Mouse (Mus musculus) CH12.LX (cell line): ENCODE results near the gene Vwa7. TPM values are rescaled to one million over a fixed set of nuclear protein-coding genes. Genes with fewer than 3 reads are reported as not detected.

ENCODE experiments used
- DNase-seq: peaks from one replicate; pipeline ENCODE4 v3.0.0-alpha.2; 2013; ENCODE audit errors: extremely low read depth
- H3K27ac ChIP-seq: 2 replicates; pipeline ENCODE4 v1.5.1; 2012; ENCODE audit warnings: low read depth, mild to moderate bottlenecking, control low read depth, moderate library complexity; ENCODE audit not compliant: insufficient read depth
- H3K27me3 ChIP-seq: replicated peaks from 2 replicates; pipeline ENCODE3; 2012; ENCODE audit warnings: inconsistent platforms
- H3K36me3 ChIP-seq, 2 experiments: replicated peaks in 1 of 2; 2 replicates each; pipeline versions ENCODE3 to v1.6.1; 2012; ENCODE audit warnings: inconsistent platforms in 1 of 2, low read length in 1 of 2, mild to moderate bottlenecking in 1 of 2, mixed read lengths in 1 of 2, moderate library complexity in 1 of 2; ENCODE audit not compliant: control insufficient read depth in 1 of 2, insufficient read depth in 1 of 2
- H3K4me1 ChIP-seq, 2 experiments: 2 replicates each; pipeline ENCODE4 v1.6.1; 2012; ENCODE audit warnings: inconsistent platforms in 1 of 2, moderate library complexity in 1 of 2; ENCODE audit not compliant: insufficient read depth in 2 of 2, control insufficient read depth in 1 of 2
- H3K4me2 ChIP-seq: 2 replicates; pipeline ENCODE4 v1.6.1; 2012; ENCODE audit warnings: low read depth, mild to moderate bottlenecking, control low read depth; ENCODE audit not compliant: poor library complexity, insufficient read depth, severe bottlenecking
- H3K4me3 ChIP-seq, 3 experiments: fragments of 150-350 bp in 1 of 3; sonication (generic) in 1 of 3; replicated peaks in 1 of 3; 2 replicates each; pipeline versions ENCODE3 to v1.5.1; 2011 to 2012; ENCODE audit warnings: low read depth in 2 of 3, low read length in 2 of 3, mild to moderate bottlenecking in 2 of 3, moderate library complexity in 2 of 3, control low read depth in 1 of 3, improper control_type of control experiment in 1 of 3, inconsistent platforms in 1 of 3, mixed read lengths in 1 of 3; ENCODE audit not compliant: poor library complexity in 1 of 3
- H3K79me2 ChIP-seq: replicated peaks from 2 replicates; pipeline ENCODE4 v1.6.1; 2012; ENCODE audit warnings: mild to moderate bottlenecking, moderate library complexity; ENCODE audit not compliant: control insufficient read depth, poor library complexity, insufficient read depth, severe bottlenecking; ENCODE audit errors: extremely low read depth
- H3K9ac ChIP-seq: 2 replicates; pipeline ENCODE4 v1.6.1; 2012; ENCODE audit warnings: low read depth, mild to moderate bottlenecking, control low read depth, moderate library complexity; ENCODE audit not compliant: insufficient read depth
- H3K9me3 ChIP-seq: replicated peaks from 2 replicates; pipeline ENCODE3; 2012; ENCODE audit warnings: low read length, inconsistent platforms, mixed read lengths
- E2F4 ChIP-seq: IDR thresholded peaks from 2 replicates; pipeline ENCODE4 v1.6.1; 2011; ENCODE audit warnings: low read depth, low read length, improper control_type of control experiment; ENCODE audit not compliant: insufficient replicate concordance
- GABPA ChIP-seq: IDR thresholded peaks from 2 replicates; pipeline ENCODE4 v1.6.1; 2012; ENCODE audit warnings: low read depth, low read length, improper control_type of control experiment, inconsistent platforms; ENCODE audit not compliant: insufficient replicate concordance
- JUND ChIP-seq: conservative IDR thresholded peaks from 2 replicates; pipeline ENCODE4 v1.6.1; 2011; ENCODE audit warnings: low read depth, low read length, improper control_type of control experiment
- KAT2A ChIP-seq: IDR thresholded peaks from 2 replicates; pipeline ENCODE4 v1.6.1; 2012; ENCODE audit warnings: low read length, improper control_type of control experiment, inconsistent platforms; ENCODE audit not compliant: insufficient replicate concordance
- MAZ ChIP-seq: IDR thresholded peaks from 2 replicates; pipeline ENCODE4 v1.6.1; 2012; ENCODE audit warnings: low read depth, mild to moderate bottlenecking, inconsistent platforms, low read length, improper control_type of control experiment, moderate library complexity
- PAX5 ChIP-seq: IDR thresholded peaks from 2 replicates; pipeline ENCODE4 v1.6.1; 2012; ENCODE audit warnings: low read length, inconsistent platforms, mixed read lengths
- RAD21 ChIP-seq: IDR thresholded peaks from 2 replicates; pipeline ENCODE4 v1.6.1; 2011; ENCODE audit warnings: low read depth, mild to moderate bottlenecking, low read length, improper control_type of control experiment, moderate library complexity
- SMC3 ChIP-seq: IDR thresholded peaks from 2 replicates; pipeline ENCODE4 v1.6.1; 2011; ENCODE audit warnings: low read depth, low read length, improper control_type of control experiment
- TBP ChIP-seq: conservative IDR thresholded peaks from 2 replicates; pipeline ENCODE4 v1.6.1; 2011; ENCODE audit warnings: low read depth, low read length, improper control_type of control experiment
- TCF12 ChIP-seq: IDR thresholded peaks from 2 replicates; pipeline ENCODE4 v1.6.1; 2014; ENCODE audit warnings: low read depth, mild to moderate bottlenecking, inconsistent platforms, low read length, improper control_type of control experiment
- USF1 ChIP-seq: IDR thresholded peaks from 2 replicates; pipeline ENCODE4 v1.6.1; 2014; ENCODE audit warnings: low read depth, mild to moderate bottlenecking, inconsistent platforms, low read length, improper control_type of control experiment
- USF2 ChIP-seq: conservative IDR thresholded peaks from 2 replicates; pipeline ENCODE4 v1.6.1; 2011; ENCODE audit warnings: low read depth, low read length, improper control_type of control experiment
- ZKSCAN1 ChIP-seq: IDR thresholded peaks from 2 replicates; pipeline ENCODE4 v1.6.1; 2012; ENCODE audit warnings: low read depth, inconsistent platforms, low read length, improper control_type of control experiment, borderline replicate concordance
- ZMIZ1 ChIP-seq: IDR thresholded peaks from 2 replicates; pipeline ENCODE4 v1.6.1; 2012; ENCODE audit warnings: low read depth, mild to moderate bottlenecking, inconsistent platforms, low read length, improper control_type of control experiment
- dilution Hi-C: fragments of 300-500 bp; cut with MboI; formaldehyde crosslinking; loops from 2 replicates; pipeline ENCODE4 v1.14.3; 2020; ENCODE audit warnings: low sequenced_read_pairs; ENCODE audit not compliant: extremely low pct_unique_long_range_greater_than_20kb, extremely low pct_ligation_motif_present
- in situ Hi-C: fragments of 300-500 bp; cut with MboI; formaldehyde crosslinking; loops from 3 replicates; pipeline ENCODE4 v1.14.3; 2019; ENCODE audit warnings: low sequenced_read_pairs, low pct_ligation_motif_present, low pct_unique_long_range_greater_than_20kb, mixed read lengths
- polyA plus RNA-seq: library from polyadenylated mRNA; unstranded; fragments of >175 nt; gene quantifications from 2 replicates; pipeline ENCODE4 v1.2.1, GENCODE M21; 2012; ENCODE audit warnings: low read depth; ENCODE audit not compliant: insufficient read length
- total RNA-seq, 2 experiments: library from RNA; depleted of rRNA; stranded (reverse); fragments of 300-350 nt in 1 of 2; fragments of >200 nt in 1 of 2; gene quantifications; 2 replicates each; pipeline ENCODE4 v1.2.3; 2012 to 2014

Gene Vwa7
- total and polyA plus RNA-seq, 3 experiments = 0.42 to 1.2 TPM; not detected in 1

DNA sequence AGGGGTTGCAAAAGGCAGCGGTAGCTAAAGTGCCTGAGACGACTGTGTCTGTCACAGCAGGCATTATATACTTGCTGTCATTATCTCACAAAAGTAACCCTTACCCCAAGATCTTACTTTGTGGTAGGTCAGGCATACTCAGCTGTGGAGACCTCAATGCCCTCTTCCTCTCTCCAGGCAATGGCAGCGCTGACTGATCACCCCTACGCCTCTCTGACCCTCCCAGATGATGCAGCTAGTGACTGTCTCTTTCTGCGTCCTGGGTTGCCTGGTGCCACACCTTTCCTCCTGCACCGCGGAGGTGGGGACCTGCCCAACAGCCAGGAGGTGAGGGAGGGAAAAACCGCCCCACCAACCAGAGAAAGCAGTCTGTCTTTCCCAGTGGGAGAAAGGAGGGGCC, 44.9 kb downstream of the Vwa7 start:
- Histone ChIP-seq H3K9ac (no peak overlapping the region), H3K36me3 (peaks cover 42 to 78% of the 10 kb centered on the region in 2 experiments), H3K79me2 (no peaks in the 10 kb centered on the region), H3K4me3 (no peak overlapping the region), H3K27ac (no peak overlapping the region), H3K4me1 (peaks cover 0 to 2% of the 10 kb centered on the region in 2 experiments; a peak in 2 of 4 replicates), H3K9me3 (no peaks in the 10 kb centered on the region), H3K27me3 (no peaks in the 10 kb centered on the region), H3K4me2 (no peak overlapping the region)
- TF ChIP-seq PAX5 (no peak), KAT2A (no peak), JUND (no peak), ZMIZ1 (no peak), USF2 (no peak), SMC3 (no peak), MAZ (no peak)
- in situ Hi-C loops = no loop called here
- DNase-seq = no peak
- dilution Hi-C loops = no loop called here

DNA sequence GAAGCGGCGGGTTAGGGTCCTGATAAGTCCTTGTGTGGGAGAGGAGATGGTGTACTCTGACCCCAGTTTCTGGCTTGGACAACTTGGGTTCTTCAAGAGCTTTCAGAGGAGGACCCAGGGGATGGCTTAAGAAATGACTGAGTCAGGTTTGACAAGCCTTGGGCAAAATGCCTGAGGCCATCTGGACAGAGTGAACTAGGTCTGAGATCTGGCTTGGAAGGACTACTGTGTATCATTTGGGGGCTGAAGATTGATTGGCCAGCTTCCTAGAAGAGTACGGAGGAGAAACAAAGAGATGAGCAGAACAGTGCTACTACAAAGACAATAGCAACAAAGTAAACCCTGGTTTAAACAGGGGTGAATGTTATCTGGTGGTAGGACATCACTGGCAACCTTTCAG, 47.1 kb downstream of the Vwa7 start:
- DNase-seq = no peak
- H3K4me2 ChIP-seq = no peak overlapping the region
- no peaks in the 10 kb centered on the region for H3K27me3 ChIP-seq
- in situ Hi-C loops (no loop called here), dilution Hi-C loops (no loop called here)
- H3K36me3 ChIP-seq = peaks cover 25 to 58% of the 10 kb centered on the region in 2 experiments
- H3K27ac ChIP-seq = no peak overlapping the region
- H3K79me2 ChIP-seq = no peaks in the 10 kb centered on the region
- TF ChIP-seq ZKSCAN1 (no peak), USF1 (no peak)
- no peak overlapping the region for H3K4me3 ChIP-seq
- no peak overlapping the region for H3K9ac ChIP-seq
- H3K4me1 ChIP-seq = peaks cover under 1 to 2% of the 10 kb centered on the region in 2 experiments; a peak in 2 of 4 replicates
- H3K9me3 ChIP-seq = no peaks in the 10 kb centered on the region

DNA sequence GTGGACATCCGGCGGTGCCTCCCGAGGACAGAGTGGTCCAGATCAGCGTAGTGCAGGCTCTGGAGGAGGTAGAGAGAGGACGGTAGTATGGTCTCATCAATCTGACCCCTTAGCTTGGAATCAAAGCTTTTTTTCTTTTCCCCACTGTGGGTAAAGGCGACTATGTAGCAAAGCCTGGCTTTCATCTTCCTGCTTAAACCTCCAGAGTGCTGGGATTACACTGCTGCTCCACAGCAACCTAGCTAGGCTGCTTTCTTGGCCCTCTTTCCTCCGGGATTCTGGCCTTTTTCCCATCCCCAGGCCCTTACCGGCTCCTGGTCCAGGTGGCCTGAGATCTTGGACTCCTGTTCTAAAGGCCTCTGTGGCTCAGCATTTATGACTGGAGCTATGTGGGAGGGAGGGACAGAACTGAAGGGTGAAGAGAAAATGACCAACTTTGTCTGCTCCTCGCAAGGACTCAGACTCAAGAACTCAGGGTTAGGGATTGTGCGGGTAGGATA, 48.0 kb downstream of the Vwa7 start:
- peaks cover 15 to 48% of the 10 kb centered on the region in 2 experiments for H3K36me3 ChIP-seq
- no peak overlapping the region for H3K4me2 ChIP-seq
- no peak overlapping the region for H3K27ac ChIP-seq
- dilution Hi-C loops = no loop called here
- in situ Hi-C loops = no loop called here
- H3K79me2 ChIP-seq = no peaks in the 10 kb centered on the region
- no peak overlapping the region for H3K9ac ChIP-seq
- H3K9me3 ChIP-seq = no peaks in the 10 kb centered on the region
- H3K4me1 ChIP-seq = 0 out of 4 replicates have a peak, but pooled peaks cover 0 to 2% of the 10 kb centered on the region in 2 experiments
- TF ChIP-seq TBP = no peak
- no peak for TF ChIP-seq TCF12
- TF ChIP-seq SMC3 = no peak
- no peak for TF ChIP-seq GABPA
- no peak for TF ChIP-seq ZMIZ1
- no peak for TF ChIP-seq RAD21
- no peak for TF ChIP-seq JUND
- no peak for TF ChIP-seq E2F4
- H3K4me3 ChIP-seq = no peak overlapping the region
- no peaks in the 10 kb centered on the region for H3K27me3 ChIP-seq
- DNase-seq = no peak
